Mouse (Mus musculus) v-Abl transformed pro-B cells (cell line): Measurements from ENCODE around the gene Slc23a4.

Source experiments
- in situ Hi-C, 2 experiments: fragments of 400-800 bp; cut with MboI; formaldehyde crosslinking; loops; one replicate each; pipeline ENCODE4 v1.15.1; 2025; ENCODE audit not compliant: unreplicated experiment in 2 of 2

The Slc23a4 gene

DNA sequence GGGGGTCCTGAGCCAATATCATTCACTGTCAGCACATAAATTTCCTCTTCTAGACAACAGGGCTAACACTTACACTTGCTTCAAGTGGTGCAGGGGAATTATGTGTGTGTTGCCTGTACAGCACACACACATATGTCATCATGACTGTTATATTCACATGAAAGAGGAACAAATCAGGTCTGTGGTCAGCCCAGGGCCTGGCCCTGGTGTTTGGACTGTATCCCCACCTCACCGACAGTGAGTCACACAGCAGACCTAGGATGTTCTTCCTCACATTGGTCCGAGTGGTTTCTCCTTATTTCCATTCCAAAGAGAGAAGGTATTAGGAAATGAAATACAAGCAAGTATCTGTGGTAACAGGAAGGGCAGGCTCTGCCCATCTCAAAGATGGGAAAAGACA, 23.7 kb downstream of the Slc23a4 start:
- in situ Hi-C loops, result no loop called here

DNA sequence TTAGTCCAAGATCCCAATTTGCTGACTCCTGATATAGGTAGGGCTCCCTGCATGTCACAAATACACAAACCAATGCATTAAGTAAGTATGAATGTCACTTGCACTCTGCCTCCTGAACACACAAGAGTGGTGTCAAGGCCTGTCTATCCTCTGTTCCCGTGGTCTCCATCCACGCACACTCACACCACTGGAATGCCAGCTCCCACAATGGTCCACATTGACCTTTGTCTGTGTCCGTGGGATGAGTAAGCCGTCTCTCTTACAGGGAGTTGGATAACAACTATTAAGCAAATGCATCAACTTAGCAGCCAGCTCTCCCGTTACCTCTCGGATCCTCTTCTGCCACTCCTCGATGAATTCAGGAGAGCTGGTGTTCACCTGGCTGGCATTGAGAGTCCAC, 29.1 kb downstream of the Slc23a4 start:
- in situ Hi-C loops, result loop anchor here in 1 of 2 experiments (5.0 kb wide), 1 partner anchor 33 kb away; no protein-coding TSS in a partner anchor

DNA sequence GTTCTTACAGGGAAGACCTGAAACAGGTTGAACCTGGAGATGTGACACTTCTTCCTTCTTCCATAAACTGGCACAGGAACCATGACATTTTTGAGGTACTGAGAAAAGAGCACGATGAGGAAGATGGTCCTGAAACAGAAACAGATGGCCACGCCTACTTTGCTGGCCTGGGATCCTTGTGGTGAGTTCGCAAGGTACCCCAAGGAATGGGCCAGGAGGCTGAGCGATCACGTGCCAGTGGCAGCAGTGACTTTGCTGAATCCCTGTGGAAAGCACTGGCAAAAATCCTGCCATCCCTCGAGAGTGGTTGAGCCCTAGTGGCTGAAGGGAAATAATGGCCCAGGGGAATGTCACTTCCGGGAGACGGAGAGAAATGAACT, 32.4 kb downstream of the Slc23a4 start:
- in situ Hi-C loops, result loop anchor here in 1 of 2 experiments (5.0 kb wide), 1 partner anchor 36 kb away; no protein-coding TSS in a partner anchor

DNA sequence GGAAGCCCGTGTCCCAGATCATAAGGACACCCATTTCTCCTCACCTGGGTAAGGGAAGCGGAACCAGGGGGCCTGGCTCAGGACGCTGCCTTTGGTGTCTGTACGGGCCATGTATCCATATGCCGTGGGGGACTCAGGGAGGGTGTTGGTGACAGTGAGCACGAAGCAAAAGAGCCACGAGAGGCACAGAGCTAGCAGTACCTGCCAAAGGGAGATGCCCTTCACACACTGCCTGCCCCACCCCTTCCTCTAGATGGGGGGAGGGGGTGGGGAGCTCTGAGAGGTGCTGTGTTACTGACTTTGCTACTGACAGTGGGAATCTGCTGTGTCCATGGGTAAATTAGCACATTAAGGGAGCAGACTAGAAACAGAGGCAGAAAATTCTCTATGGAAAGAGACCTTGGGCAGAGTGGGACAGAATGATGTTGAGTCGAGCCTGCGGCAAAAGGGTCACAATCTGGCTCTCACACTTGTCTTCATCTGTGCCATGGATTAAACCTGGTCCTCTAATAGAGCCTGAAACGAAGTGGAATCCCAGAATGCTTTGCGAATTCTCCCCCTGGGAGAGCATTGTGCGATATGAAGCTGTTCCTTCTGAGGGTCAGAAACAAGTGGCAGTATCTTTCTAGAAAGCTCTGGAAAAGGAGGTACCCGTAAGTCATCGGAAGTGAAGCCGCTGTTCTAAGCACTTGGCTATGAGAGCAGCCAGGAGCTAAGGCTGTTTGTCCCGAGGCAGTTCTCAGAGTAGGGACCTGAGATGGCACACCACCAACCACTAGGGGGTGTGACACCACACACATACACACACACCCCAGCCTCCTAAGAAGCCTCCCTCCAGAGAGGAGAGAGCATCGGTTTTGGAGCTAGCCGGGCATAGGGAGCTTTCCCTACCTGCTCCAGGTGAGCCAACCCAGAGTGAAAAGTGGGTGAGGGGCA, 33.0 kb downstream of the Slc23a4 start:
- in situ Hi-C loops, result loop anchor here (5.0 kb wide), 2 partner anchors 37 to 287 kb away; no protein-coding TSS in a partner anchor

DNA sequence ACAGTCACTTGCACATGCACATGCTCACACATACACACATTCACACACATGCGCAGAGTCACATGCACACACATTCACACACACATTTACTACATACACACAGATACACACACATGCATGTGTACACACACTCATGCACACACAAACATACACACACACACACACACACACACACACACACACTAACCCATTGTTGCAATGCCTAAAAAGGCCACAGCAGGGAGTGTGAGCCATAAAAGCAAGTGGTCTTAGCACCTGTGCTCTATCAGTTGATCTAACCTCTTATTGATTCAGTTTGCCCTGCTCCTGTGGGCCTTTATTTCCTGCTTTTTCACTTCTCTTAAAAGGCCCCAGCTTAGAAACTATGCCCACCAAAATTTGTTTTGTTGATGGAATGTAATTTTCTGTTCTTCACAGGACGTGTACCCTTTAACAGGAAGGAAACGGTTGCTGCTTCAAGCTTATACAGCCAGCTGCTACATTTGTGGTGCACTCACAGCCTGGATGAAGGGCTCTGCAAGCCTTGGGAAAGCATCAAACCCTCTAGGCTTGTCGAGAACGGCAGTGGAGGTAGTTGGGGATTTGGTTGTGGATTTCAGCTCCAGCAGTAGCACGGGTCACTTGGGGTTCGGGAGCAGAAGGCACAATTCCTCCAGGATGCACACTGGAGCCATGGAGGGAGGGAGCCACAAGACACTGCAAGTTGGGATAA, 36.1 kb downstream of the Slc23a4 start:
- in situ Hi-C loops, result loop anchor here in 1 of 2 experiments (5.0 kb wide), 1 partner anchor 290 kb away; no protein-coding TSS in a partner anchor

DNA sequence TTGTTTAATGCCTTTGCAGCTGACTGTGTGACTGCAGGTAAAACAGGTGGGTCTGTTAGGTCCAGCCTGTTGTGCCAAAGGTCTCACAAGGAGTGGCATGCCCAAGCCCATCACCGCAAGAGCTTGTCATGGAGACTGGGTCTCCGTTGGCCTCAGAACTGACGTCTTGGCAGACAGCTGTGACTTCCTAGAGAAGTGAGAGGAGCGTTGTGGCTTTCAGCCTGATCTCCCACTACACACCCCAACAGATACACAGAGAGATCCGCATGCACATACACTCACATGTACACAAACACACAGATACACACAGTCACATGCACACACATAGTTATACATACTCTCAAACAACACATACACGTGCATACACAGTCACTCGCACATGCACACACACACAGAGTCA, 36.7 kb downstream of the Slc23a4 start:
- in situ Hi-C loops, result loop anchor here in 1 of 2 experiments (5.0 kb wide), 1 partner anchor 291 kb away; no protein-coding TSS in a partner anchor

DNA sequence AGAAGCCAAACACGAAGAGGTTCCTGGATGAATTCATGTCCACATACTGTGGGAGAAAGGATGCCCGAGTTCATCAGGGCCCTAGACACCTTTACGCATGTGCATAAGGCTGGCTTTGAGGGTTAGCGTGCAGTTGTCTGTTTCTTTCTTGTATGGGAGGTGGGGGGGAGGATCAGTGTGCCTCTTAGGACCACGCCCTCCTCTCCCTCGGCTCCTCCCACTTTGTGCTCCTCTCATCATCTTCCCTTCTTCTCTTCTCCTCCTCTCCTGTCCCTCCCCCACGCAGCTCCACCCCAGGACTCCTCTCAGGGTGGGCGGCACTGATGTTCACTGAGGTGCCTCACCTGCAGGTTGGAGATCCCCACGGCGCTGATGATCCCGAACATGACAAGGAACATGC, 39.7 kb downstream of the Slc23a4 start:
- in situ Hi-C loops, result loop anchor here in 1 of 2 experiments (25.0 kb wide), 1 partner anchor 436 kb away; no protein-coding TSS in a partner anchor

DNA sequence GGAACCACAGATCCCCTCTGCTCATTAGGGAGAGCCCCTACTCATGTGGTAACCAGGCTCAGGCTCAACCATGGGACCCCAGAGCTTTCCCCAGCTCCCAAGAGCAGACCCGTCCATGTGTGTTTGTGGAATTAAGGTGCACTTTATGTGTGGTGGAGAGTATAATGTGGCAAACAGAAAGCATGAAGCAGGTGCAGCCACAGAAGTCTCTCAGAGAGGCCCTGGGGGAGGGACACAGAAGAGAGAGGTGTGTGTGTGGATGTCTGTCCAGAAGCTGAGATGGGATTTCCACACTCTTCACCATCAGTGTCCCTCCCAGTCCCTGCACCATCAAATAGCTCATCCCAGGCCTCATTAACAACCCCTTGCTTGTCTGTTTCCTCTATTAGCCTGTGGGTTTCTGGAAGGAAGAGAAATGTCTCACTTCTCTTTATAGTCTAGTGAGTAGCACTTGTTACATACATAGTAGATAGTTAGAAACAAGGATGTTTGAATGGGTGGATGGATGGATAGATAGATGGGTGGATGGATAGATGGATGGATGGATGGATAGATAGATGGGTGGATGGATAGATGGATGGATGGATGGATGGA, 41.6 kb downstream of the Slc23a4 start:
- in situ Hi-C loops, result loop anchor here in 1 of 2 experiments (25.0 kb wide), 1 partner anchor 434 kb away; no protein-coding TSS in a partner anchor

DNA sequence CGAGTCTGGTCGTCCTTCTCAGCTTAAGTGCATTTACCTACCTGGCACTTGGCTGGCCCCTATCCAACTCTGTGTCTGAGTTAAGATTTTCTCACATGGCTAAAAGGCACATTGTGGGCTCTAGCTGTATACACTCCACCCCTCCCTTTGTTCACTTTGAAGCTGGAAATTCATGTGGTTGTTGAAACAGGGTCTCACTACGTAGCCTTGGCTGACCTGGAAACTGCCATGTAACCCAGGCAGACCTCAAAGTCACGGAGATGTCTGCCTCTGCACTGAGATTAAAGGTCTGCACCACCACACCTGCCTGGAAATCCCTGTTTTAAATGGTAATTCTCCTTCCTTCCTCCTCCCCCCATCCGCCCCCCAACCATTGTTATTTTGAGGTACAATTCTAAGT, 44.7 kb downstream of the Slc23a4 start:
- in situ Hi-C loops, result loop anchor here in 1 of 2 experiments (25.0 kb wide), 1 partner anchor 431 kb away; no protein-coding TSS in a partner anchor

DNA sequence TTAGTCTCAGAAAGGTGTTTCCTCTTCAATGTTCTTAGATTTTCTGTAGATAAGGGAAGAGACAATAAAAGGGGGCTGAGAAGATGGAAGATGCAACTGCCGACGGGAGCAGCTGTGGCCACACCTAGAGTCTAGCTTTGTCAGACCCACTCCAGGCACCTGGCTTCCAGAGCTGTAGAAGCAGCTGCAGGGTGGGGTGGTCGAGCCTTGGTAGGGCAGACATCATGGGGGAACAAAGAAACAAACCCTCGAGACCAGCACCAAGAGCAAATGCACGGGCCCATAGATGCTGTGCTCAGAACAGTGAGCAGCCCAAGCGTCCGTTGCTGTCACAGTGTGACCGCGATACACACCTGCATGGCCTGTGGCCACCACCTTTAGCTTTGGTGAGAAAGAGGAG, 45.8 kb downstream of the Slc23a4 start:
- in situ Hi-C loops, result loop anchor here in 1 of 2 experiments (25.0 kb wide), 1 partner anchor 430 kb away; no protein-coding TSS in a partner anchor

DNA sequence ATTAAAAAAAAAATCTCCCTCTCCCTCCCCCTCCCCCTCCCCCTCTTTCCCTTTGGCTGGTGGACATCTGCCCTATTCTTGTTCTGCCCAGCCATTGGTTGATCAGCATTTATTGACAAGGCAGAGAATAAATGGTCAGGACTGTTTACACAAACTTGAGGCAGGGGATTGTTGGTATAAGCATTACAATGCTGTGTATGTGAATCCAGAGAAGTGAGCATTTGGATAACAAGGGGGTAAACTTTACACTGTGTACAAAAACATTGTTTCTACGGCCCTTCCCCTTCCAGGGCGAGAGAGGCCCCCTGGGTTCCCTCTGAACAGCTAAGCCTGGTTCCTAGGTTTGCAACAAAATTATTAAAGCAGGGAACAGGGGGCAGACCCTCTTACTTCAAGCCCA, 46.7 kb downstream of the Slc23a4 start:
- in situ Hi-C loops, result loop anchor here in 1 of 2 experiments (25.0 kb wide), 1 partner anchor 429 kb away; no protein-coding TSS in a partner anchor

DNA sequence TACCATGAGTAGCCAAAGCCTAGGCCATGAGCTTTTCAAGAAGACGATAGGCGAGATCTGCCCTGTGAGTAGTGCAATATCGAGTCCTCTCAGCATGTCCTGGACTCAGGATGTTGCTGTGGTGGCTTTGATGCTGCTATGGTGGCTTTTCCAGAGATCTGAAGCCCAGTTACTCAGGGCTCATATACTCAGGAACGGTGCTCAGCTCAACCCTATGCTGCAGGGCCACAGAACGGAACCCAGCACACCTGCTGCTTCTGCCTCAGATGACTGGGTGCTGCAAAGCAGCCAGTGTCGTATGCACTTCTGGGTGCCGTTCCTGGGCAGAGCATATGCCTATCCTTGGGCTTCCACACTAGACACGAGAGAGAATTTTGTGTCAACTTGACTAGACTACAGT, 48.8 kb downstream of the Slc23a4 start:
- in situ Hi-C loops, result loop anchor here (5.0 to 25.0 kb wide), 3 partner anchors 55 to 427 kb away; no protein-coding TSS in a partner anchor

DNA sequence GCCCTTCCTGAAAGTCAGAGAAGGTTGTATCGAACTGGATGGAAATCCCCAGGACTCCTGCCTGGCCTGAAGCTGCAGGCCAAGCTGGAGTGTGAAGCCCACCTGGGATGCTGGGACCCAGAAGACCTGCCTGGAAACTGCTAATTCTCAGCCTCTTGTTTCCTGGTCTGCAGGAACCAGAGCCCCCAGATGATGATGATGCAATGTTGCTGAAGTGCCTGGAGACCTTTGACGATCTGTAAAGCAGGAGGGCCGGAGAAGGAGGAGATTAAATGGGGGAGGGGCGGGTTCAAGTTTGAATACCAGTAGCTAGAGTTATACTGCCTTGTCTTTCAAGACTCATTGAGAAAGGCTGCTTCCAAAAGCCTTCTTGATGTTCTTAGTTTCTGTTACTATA, 49.3 kb downstream of the Slc23a4 start:
- in situ Hi-C loops, result loop anchor here (5.0 to 25.0 kb wide), 3 partner anchors 56 to 427 kb away; no protein-coding TSS in a partner anchor

DNA sequence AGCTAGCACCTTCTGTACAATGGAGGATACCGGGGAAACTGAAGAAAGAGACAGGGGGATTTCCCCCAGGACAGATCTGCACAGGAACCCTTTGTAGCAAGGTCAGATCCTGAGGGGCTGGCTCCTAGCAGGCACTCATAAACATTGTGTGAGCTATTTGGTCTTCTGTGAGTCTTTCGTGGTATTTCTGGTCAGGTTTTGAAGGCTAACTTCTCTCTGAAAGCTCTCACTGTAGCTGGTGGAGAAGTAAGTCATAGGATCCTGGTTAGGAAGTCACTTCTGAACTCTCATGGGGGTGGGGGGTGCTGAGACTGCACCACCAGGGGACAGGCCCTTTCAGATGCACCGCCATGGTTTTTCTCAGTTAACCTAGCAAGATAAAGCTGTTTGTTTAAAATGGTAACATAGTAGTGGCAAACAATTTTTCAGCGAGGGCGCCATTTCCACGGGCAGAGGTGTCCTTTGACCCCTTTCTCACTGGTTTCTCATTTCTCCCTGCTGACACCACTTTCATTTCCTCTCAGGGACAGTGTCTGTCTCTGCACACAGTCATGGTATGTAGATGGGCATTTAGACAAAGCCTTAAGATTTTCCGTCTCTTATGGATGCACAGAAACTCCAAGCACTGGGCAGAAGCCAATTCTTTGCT, 49.8 kb downstream of the Slc23a4 start:
- in situ Hi-C loops, result loop anchor here (5.0 to 25.0 kb wide), 3 partner anchors 56 to 426 kb away; no protein-coding TSS in a partner anchor

DNA sequence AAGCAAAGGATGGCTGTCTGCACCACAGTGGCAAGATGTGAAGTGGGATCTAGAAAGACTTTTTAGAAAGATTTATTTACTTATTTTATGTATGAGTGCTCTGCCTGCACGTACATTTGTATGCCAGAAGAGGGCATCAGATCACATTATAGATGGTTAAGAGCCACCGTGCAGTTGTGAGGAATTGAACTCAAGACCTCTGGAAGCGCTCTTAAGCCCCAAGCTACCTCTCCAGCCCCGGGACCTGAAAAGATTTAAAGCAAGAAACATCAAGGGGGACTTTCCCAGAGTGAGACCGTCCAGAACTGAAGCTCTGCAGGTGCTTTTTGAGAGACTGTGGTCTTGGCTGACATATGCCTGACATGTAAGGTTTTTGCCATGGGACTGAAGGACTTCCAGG, 51.5 kb downstream of the Slc23a4 start:
- in situ Hi-C loops, result loop anchor here (5.0 to 25.0 kb wide), 3 partner anchors 58 to 424 kb away; no protein-coding TSS in a partner anchor

DNA sequence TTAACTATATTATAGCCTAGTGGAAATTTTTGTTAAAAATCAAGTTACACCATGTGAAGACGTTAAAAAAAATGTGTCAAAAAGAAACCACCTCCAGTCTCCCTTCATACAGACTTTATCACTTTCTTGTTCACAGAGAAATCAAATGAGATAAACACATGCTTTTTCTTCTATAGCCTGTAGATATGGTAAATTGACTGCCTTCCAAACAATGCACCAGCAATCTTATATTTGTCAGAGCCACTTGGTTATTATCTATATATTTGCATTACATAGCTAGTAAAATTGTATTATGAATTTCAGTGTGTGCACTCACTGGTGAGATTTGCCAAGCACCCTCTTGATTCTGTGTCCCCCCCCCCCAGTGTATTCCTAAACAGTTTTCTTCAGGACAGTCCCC, 55.6 kb downstream of the Slc23a4 start:
- in situ Hi-C loops, result loop anchor here in 1 of 2 experiments (10.0 to 25.0 kb wide), 2 partner anchors 62 to 420 kb away; no protein-coding TSS in a partner anchor

DNA sequence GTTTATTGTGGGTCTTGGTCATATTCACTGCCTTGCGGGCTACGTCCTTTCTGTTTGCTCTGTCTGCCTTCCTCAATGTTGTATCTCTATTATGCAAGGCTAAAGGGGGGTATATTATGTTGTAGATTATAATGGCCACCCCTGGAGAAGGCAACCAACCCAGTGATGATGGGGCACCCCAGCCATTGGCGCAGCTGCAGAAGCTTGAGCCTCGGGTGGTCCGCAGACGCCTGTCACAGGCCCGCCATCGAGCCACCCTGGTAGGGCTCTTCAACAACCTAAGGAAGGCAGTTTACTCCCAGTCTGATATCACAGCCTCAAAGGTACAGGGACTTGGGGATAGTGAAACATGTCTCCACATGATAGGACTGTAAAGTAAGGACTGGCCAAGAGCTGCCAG, 60.6 kb downstream of the Slc23a4 start:
- in situ Hi-C loops, result loop anchor here (5.0 to 25.0 kb wide), 4 partner anchors 173 to 633 kb away; no protein-coding TSS in a partner anchor

DNA sequence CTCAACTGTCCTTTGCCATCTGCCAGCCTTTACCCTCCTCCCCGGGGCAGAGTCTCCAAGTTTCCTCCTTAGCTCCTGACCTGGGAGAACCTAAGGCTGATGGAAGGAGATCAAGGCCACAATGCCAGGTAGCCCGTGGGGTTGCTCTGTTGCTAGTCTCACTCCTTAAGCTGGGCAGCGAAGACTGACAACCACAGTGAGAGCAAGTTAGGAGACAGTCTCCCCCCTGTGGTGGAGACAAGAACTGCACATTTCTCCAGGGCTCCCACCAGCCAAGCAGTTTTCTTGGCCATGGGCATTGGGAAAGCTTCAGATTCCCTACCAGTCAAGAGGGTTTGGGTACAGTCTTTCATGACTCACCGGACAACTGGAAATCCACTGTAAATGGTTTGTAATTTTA, 61.0 kb downstream of the Slc23a4 start:
- in situ Hi-C loops, result loop anchor here (5.0 to 25.0 kb wide), 4 partner anchors 172 to 632 kb away; no protein-coding TSS in a partner anchor

DNA sequence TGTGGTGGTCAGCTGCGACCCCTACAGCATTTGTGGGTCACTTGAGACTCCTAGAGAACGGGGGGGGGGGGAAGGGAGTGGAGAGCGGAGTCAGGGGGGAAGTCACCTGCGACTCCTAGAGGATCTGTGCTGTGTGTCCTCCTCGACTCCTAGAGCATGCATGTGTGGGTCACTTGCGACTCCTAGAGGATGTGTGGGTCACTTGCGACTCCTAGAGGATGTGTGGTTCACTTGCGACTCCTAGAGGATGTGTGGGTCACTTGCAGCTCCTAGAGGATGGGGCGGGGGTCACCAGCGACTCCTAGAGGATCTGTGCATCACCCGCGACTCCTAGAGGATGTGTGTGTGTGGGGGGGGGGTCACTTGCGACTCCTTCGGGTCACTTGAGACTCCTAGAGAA, 66.3 kb downstream of the Slc23a4 start:
- in situ Hi-C loops, result loop anchor here (5.0 to 10.0 kb wide), 4 partner anchors 40 to 627 kb away; no protein-coding TSS in a partner anchor
